Mouse (Mus musculus) G1E (cell line): ENCODE results near the gene C530008M17Rik. TPM values are rescaled to one million over a fixed set of nuclear protein-coding genes. Genes with fewer than 3 reads are reported as not detected.
A peak's percentile ranks its signal among the peaks of the same experiment; 100 is the strongest.

Experiments used
- ATAC-seq: 2 replicates; pipeline ENCODE4 v1.8.0; 2016; ENCODE audit warnings: mild to moderate bottlenecking; ENCODE audit not compliant: insufficient number of reproducible peaks, poor library complexity, low FRiP score, severe bottlenecking; ENCODE audit errors: extremely low read depth
- DNase-seq: peaks from one replicate; pipeline ENCODE4 v3.0.0; 2012; ENCODE audit warnings: low spot score
- H3K27me3 ChIP-seq: 2 replicates; pipeline ENCODE4 v1.6.1; 2012; ENCODE audit warnings: mild to moderate bottlenecking, low read length, inconsistent platforms; ENCODE audit not compliant: insufficient read depth
- H3K36me3 ChIP-seq: replicated peaks from 2 replicates; pipeline ENCODE3; 2012; ENCODE audit warnings: mild to moderate bottlenecking, inconsistent platforms
- H3K4me1 ChIP-seq: 2 replicates; pipeline ENCODE4 v1.6.1; 2012; ENCODE audit warnings: low read depth, low read length, inconsistent platforms, mixed read lengths; ENCODE audit not compliant: insufficient read depth
- H3K4me3 ChIP-seq: 2 replicates; pipeline ENCODE4 v1.5.1; 2012; ENCODE audit warnings: low read depth, mild to moderate bottlenecking, inconsistent platforms, low read length, moderate library complexity, mixed read lengths
- H3K9me3 ChIP-seq: replicated peaks from 2 replicates; pipeline ENCODE4 v1.6.1; 2012; ENCODE audit warnings: inconsistent platforms
- CTCF ChIP-seq: IDR thresholded peaks from 2 replicates; pipeline ENCODE4 v1.5.1; 2012; ENCODE audit warnings: low read depth, low read length, inconsistent platforms, mixed read lengths
- GATA1 ChIP-seq: IDR thresholded peaks from 2 replicates; pipeline ENCODE4 v1.6.1; 2012; ENCODE audit warnings: borderline replicate concordance, low read length, inconsistent platforms, mixed read lengths
- GATA2 ChIP-seq: IDR thresholded peaks from 2 replicates; pipeline ENCODE4 v1.6.1; 2012; ENCODE audit warnings: low read depth, low read length, inconsistent platforms, borderline replicate concordance
- POLR2AphosphoS5 ChIP-seq: IDR thresholded peaks from 2 replicates; pipeline ENCODE4 v1.6.1; 2012; ENCODE audit warnings: low read depth, low read length, inconsistent platforms; ENCODE audit not compliant: insufficient replicate concordance
- TAL1 ChIP-seq: conservative IDR thresholded peaks from 2 replicates; pipeline ENCODE4 v1.6.1; 2012; ENCODE audit warnings: low read depth, low read length, inconsistent platforms, mixed read lengths
- polyA plus RNA-seq: library from polyadenylated mRNA; stranded (reverse); fragments of >175 nt; gene quantifications from 2 replicates; pipeline ENCODE4 v1.2.3, GENCODE M21; 2012
- total RNA-seq, 2 experiments: library from RNA; stranded (forward) in 1 of 2; stranded (reverse) in 1 of 2; fragments of 200-1000 nt in 1 of 2; fragments of >200 nt in 1 of 2; fragmentation: Nextera tagmentation in 1 of 2; gene quantifications; 2 replicates each; pipeline ENCODE4 v1.2.3; 2014 to 2017

Gene C530008M17Rik
- total RNA-seq (2014; fragmentation: Nextera tagmentation) (27.2 and 41.5 TPM in 2 replicates), total RNA-seq (2017) (7.3 and 8.1 TPM in 2 replicates), polyA plus RNA-seq (25.1 and 27.2 TPM in 2 replicates)

DNA sequence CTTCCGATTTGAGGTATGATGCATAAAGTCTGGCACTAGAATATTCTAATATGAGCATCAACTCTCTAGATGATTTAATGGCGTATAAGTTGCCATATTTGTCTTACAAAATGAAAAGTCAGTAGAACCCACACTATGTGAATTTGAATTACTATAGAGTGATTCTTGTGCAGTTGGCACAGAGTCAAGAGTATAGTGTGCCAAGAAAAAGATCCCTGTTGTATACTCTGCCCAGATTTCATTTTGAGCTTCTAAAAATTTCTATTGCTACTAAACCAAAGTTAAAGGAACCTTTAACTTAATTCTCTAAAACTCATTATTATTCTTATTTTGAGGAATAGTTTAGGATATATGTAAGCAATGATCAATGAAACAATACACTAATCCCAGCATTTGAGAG lies at the start of gene C530008M17Rik:
TSS of gene C530008M17Rik (plus strand) at position 301 of the 400 bp plus-strand sequence.
- ATAC-seq (no peak), DNase-seq (no peak)
- peaks cover 60% of the 10 kb centered on the region for H3K4me1 ChIP-seq
- no peaks in the 10 kb centered on the region for H3K9me3 ChIP-seq
- peak within 1 kb of the TSS; percentile 81 for H3K4me3 ChIP-seq
- TF ChIP-seq GATA2, result no peak
- no peak for TF ChIP-seq TAL1
- no peak for TF ChIP-seq POLR2AphosphoS5
- no peak for TF ChIP-seq GATA1
- H3K27me3 ChIP-seq, result no peaks in the 10 kb centered on the region
- peaks cover 18% of the 10 kb centered on the region for H3K36me3 ChIP-seq

DNA sequence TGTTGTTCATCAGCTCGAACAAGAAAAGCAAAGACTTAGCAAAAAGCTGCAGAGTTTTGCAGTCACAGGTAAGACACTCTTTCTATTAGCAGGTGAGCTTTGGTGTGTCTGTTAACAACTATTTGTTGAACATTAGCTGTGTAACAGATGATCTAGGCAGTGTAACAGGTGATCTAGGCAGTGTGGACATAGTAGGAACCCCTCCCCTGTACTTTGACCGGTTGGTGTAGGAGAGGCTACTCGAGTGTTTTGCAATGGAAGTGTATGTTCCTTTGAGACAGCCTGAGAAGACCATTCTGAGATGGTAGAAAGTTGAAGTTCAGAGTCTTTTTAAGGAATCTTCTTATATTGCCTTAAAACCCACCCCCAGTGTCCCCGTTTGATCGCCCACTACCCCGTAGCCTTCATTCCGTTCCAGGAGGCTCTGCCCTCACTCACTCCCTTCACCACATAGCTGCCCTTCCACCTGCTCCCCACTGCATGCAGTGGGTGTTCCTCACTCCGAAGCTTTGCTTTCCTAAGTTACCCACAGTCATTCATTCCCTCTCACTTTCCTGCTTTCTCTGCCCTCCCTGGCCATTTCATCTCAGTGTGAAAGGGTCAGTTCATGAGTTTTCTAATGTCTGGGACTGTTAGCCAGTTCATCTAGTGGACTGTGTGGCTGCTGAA lies 46.5 kb upstream of the C530008M17Rik start:
- TF ChIP-seq GATA1 (no peak), GATA2 (no peak), CTCF (no peak), POLR2AphosphoS5 (no peak), TAL1 (no peak)
- Histone ChIP-seq H3K9me3 (no peaks in the 10 kb centered on the region), H3K4me3 (no peak overlapping the region), H3K36me3 (peaks cover 94% of the 10 kb centered on the region), H3K4me1 (no peaks in the 10 kb centered on the region), H3K27me3 (no peaks in the 10 kb centered on the region)
- ATAC-seq (no peak), DNase-seq (no peak)

DNA sequence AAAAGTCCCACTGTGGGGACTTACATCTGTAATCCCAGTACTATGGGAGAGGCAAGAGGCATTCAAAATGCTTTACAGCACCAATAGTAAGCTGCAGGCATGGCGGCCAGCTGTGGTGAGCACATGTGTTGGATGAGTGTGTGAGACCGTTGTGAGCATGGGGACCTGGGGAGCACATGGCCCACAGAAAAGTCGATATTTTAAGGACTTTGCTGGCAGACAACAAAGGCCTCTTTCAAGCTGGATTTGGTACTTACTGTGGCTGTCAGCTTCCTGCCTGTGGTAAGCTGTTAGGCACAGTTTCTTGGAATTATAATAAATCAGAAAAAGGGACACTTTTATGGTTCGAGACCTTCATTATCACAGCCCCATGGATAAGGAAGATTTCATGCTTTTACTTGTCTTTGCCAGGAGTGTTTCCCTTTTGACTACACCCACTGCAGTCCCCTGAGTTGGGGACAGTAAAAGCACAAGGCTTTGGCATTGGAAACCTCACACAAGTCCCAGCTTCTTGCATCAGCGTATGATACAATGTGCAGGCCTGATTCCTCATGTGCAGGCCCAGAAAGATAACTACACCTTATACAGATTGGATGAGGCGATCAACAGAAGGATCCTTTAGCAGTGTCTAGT lies 43.3 kb upstream of the C530008M17Rik start:
- Histone ChIP-seq H3K4me3 (no peak overlapping the region), H3K27me3 (no peaks in the 10 kb centered on the region), H3K4me1 (no peaks in the 10 kb centered on the region), H3K9me3 (no peaks in the 10 kb centered on the region), H3K36me3 (peaks cover 92% of the 10 kb centered on the region)
- no peak for DNase-seq
- no peak for ATAC-seq
- TF ChIP-seq GATA1, result no peak

DNA sequence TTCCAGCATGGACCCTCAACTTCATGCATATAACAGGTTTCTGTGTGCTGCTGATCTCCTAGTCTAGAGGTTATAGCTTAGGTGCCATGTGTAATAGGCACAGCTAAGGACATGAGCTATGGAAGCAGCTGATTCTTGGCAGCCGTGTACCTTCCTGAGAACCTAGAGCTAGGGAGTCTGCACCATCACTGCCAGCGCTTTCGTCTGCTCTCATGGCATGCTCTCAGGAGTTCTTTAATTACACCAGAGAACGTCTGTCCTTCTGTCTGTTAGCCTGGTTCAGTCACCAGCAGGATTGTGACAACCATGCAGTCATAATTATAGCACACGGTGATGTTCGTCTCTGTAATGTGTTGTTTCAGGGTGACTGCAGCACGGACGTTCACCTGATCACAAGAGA lies 41.0 kb upstream of the C530008M17Rik start:
- H3K4me1 ChIP-seq, result no peaks in the 10 kb centered on the region
- TF ChIP-seq POLR2AphosphoS5 (no peak), GATA2 (no peak), CTCF (no peak), TAL1 (no peak), GATA1 (no peak)
- H3K27me3 ChIP-seq, result no peaks in the 10 kb centered on the region
- H3K9me3 ChIP-seq, result no peaks in the 10 kb centered on the region
- no peak for DNase-seq
- peaks cover 92% of the 10 kb centered on the region for H3K36me3 ChIP-seq
- H3K4me3 ChIP-seq, result no peak overlapping the region
- ATAC-seq, result no peak

DNA sequence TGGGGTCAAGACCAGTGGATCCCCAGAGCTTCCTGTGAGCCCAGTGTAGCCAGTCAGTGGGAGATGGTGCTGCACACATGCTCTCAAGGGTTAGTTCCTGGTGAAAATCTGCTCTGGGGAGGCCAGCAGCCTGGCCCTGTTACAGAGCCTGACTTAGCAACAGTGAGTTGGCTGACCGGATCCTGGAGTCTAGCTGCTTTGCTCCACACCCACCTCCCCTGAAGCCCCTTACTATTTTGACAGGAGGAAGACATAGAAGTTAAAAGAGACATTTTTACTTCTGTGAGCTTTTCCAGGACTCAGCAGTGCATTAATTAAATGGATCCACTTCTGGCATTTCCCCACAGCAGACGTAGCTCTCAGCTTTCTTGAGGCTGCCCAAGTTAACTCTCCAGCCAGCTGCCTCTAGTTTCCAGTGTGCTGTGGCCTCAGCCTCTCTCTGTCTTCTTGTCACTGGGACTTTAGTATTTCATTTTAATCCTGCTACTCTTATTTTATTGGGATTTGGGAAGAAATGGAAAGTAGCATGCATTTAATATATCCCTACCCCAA lies 40.0 kb upstream of the C530008M17Rik start:
- no peak overlapping the region for H3K4me3 ChIP-seq
- no peaks in the 10 kb centered on the region for H3K9me3 ChIP-seq
- TF ChIP-seq GATA1 (no peak), CTCF (no peak), TAL1 (no peak), POLR2AphosphoS5 (no peak), GATA2 (no peak)
- ATAC-seq (no peak), DNase-seq (no peak)
- H3K36me3 ChIP-seq, result peaks cover 89% of the 10 kb centered on the region
- no peaks in the 10 kb centered on the region for H3K27me3 ChIP-seq
- no peaks in the 10 kb centered on the region for H3K4me1 ChIP-seq

DNA sequence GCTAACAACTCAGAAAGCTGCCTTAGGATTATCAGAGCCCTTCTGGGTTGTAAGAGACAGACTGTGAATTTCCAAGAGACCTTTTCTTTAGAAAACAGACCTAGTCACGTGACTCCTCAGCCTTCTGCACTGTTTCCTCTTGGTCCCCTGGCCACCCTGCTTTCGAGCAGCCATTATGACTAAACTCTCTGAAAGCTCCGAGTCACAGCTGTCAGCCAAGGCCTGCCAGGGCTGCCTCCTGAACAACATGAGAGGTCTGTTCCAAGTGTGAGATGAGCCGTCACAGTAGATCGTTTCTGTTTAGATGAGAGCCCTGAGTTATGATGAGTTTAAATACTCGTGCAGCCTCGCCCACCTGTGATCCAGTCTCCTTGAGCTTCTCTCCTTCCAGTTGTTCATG lies 37.6 kb upstream of the C530008M17Rik start:
- H3K4me1 ChIP-seq, result no peaks in the 10 kb centered on the region
- ATAC-seq, result no peak
- no peak overlapping the region for H3K4me3 ChIP-seq
- no peaks in the 10 kb centered on the region for H3K27me3 ChIP-seq
- no peak for DNase-seq
- no peaks in the 10 kb centered on the region for H3K9me3 ChIP-seq
- H3K36me3 ChIP-seq, result peaks cover 86% of the 10 kb centered on the region
- TF ChIP-seq CTCF, result no peak

DNA sequence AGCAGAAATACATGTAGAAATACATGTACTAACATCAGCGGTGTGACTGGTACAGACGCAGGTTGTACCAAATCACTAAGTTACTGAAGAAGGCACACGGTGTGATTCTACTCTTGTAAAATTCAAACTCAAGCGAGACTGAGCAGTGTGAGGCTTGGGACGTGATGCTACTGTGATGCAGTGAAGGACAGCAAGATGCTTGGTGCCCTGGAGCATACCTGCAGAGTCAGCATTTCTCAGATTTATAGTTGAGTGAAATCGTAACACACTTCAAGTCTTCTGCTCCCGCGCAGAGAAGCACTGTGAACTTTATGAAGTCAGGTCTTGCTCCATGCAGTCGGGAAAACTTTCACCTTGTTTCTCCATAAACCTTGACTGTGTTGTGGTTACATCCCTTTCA lies 32.6 kb upstream of the C530008M17Rik start:
- no peak for TF ChIP-seq GATA2
- TF ChIP-seq POLR2AphosphoS5, result no peak
- no peak for TF ChIP-seq TAL1
- no peak for TF ChIP-seq GATA1
- no peak for TF ChIP-seq CTCF
- Histone ChIP-seq H3K9me3 (no peaks in the 10 kb centered on the region), H3K4me1 (peaks cover 13% of the 10 kb centered on the region), H3K36me3 (peaks cover 81% of the 10 kb centered on the region), H3K4me3 (no peak overlapping the region), H3K27me3 (no peaks in the 10 kb centered on the region)
- DNase-seq (no peak), ATAC-seq (no peak)
